Comparison of ENCODE assay signal across 21 mouse cellular contexts in the genomic region with DNA sequence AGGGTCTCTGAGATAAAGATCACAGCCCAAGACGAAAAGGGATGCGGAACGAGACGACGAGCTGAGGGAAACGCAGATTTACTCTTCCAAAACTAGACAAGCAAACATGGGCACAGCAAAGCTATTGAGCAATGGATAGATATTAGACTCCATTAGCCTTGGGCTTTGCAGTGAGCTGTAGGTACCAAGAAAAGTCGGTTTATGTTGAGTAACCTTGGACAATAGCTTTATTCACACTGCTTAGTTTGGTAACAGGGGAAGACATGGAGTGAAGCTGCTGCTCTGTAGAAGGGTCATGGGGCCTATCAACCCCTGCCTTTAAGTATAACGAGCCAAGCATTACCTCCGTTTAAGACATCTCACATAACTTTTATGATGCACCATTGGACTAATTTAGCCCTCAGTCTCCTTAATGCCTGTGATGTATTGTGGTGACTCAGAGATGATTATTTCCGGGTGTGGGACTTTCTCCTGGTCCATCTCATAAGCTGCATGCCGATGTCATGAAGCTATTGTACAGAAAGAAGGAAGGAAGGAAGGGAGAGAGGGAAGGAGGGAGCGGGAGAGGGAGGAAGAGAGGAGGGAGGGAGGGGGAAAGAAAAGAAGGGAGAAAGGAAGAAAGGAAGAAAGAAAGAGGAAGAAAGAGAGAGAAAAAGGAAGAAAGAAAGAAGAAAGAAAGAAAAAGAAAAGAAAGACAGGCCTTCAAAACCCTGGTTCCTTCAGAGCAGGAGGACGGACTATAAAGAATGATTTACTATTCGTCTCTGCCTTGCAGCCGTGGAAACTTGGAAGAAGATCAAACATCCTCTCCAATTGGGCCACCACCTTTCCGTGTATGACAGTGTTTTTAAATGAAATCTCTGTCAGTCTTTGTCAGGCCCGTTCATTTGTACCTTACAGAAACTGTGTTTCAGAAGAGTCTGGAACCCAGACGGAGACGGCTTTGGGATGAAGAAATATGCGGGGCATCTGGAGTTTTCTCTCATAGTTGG. TPM values are rescaled to one million over a fixed set of nuclear protein-coding genes. Genes with fewer than 3 reads are reported as not detected.
A peak's percentile ranks its signal among the peaks of the same experiment; 100 is the strongest.
DNase-seq lines count a peak whose midpoint lies in the region; ATAC-seq and TF ChIP-seq lines count a peak whose summit lies in the region.
"Had no signal": no experiment of that assay in that cellular context is flagged by ENCODE, and none has a peak within 500 bp of the region (broad histone marks: within the 10 kb centered on the region; RNA-seq: fewer than 3 reads in every experiment).

No protein-coding gene starts in this region.

- peak overlapping the region; percentile 44; the same call in 1 of the 2 replicates for H3K27ac ChIP-seq in embryonic facial prominence, embryonic 14.5 days (replicated peaks; ENCODE audit: low read depth, low read length)
- no peak overlapping the region; the same call in 1 of the 2 replicates for H3K27ac ChIP-seq in embryonic facial prominence, embryonic 10.5 days (replicated peaks)
- H3K27ac ChIP-seq in kidney, embryonic 15.5 days = no peak overlapping the region
- H3K27ac ChIP-seq in embryonic fibroblast, embryonic 13.5 days (ENCODE audit: insufficient read depth, low read length) = peak overlapping the region; percentile 74
- H3K27ac ChIP-seq in liver, embryonic 11.5 days (ENCODE audit: low read depth, low read length) = no peak overlapping the region
- H3K27ac ChIP-seq: heart, embryonic 15.5 days; hindbrain, embryonic 14.5 days; limb, embryonic 13.5 days had no signal

- H3K4me2 ChIP-seq in embryonic facial prominence, embryonic 14.5 days (ENCODE audit: low read depth, low read length) = no peak overlapping the region
- H3K4me2 ChIP-seq in kidney, embryonic 15.5 days = no peak overlapping the region
- H3K4me2 ChIP-seq in liver, embryonic 11.5 days = no peak overlapping the region
- H3K4me2 ChIP-seq: heart, embryonic 15.5 days; hindbrain, embryonic 14.5 days; limb, embryonic 13.5 days had no signal

- TF ChIP-seq POLR2A in embryonic fibroblast, embryonic 13.5 days (IDR thresholded peaks at IDR 0.05; ENCODE audit: low read depth, low read length) = no peak

- H3K4me1 ChIP-seq in embryonic facial prominence, embryonic 14.5 days (ENCODE audit: control insufficient read depth, insufficient read depth, low read length) = 0 out of 2 replicates have a peak, but pooled peaks cover 8% of the 10 kb centered on the region
- H3K4me1 ChIP-seq in embryonic facial prominence, embryonic 10.5 days = peaks cover 25% of the 10 kb centered on the region
- peaks cover 30% of the 10 kb centered on the region for H3K4me1 ChIP-seq in kidney, embryonic 15.5 days
- peaks cover 20% of the 10 kb centered on the region for H3K4me1 ChIP-seq in embryonic fibroblast, embryonic 13.5 days (ENCODE audit: control insufficient read depth, insufficient read depth, low read length)
- no peaks in the 10 kb centered on the region for H3K4me1 ChIP-seq in liver, embryonic 11.5 days (replicated peaks; ENCODE audit: control insufficient read depth, insufficient read depth, low read length)

- no peaks in the 10 kb centered on the region for H3K27me3 ChIP-seq in embryonic facial prominence, embryonic 14.5 days (replicated peaks; ENCODE audit: control insufficient read depth, insufficient read depth, low read length)
- H3K27me3 ChIP-seq in embryonic facial prominence, embryonic 10.5 days (replicated peaks; ENCODE audit: low read depth, poor library complexity, severe bottlenecking) = peaks cover 25% of the 10 kb centered on the region
- no peaks in the 10 kb centered on the region for H3K27me3 ChIP-seq in kidney, embryonic 15.5 days
- H3K27me3 ChIP-seq in liver, embryonic 11.5 days (replicated peaks; ENCODE audit: control insufficient read depth, insufficient read depth, low read length) = peaks cover 5% of the 10 kb centered on the region
- H3K27me3 ChIP-seq: heart, embryonic 15.5 days had no signal

- H3K9ac ChIP-seq in embryonic facial prominence, embryonic 14.5 days (ENCODE audit: low read depth, low read length) = no peak overlapping the region
- no peak overlapping the region for H3K9ac ChIP-seq in kidney, embryonic 15.5 days
- H3K9ac ChIP-seq in liver, embryonic 11.5 days (ENCODE audit: low read depth, low read length) = no peak overlapping the region
- H3K9ac ChIP-seq: heart, embryonic 15.5 days; hindbrain, embryonic 14.5 days; limb, embryonic 13.5 days had no signal

- 54% methylated on average over 20 of the region's 20 CpGs for WGBS in embryonic facial prominence, embryonic 14.5 days
- 67% methylated on average over 20 of the region's 20 CpGs for WGBS in embryonic facial prominence, embryonic 10.5 days
- 50% methylated on average over 20 of the region's 20 CpGs for WGBS in kidney, embryonic 15.5 days
- 71% methylated on average over 20 of the region's 20 CpGs for WGBS in liver, embryonic 11.5 days

- ATAC-seq in embryonic facial prominence, embryonic 14.5 days (ENCODE audit: low read depth) = no peak
- ATAC-seq in kidney, embryonic 15.5 days (replicated peaks; ENCODE audit: low FRiP score) = no peak
- no peak for ATAC-seq in liver, embryonic 11.5 days (replicated peaks; ENCODE audit: low FRiP score)
- ATAC-seq: intestine, postnatal 0 days had no signal

- H3K36me3 ChIP-seq in embryonic facial prominence, embryonic 14.5 days (ENCODE audit: control insufficient read depth, insufficient read depth, low read length) = no peaks in the 10 kb centered on the region
- H3K36me3 ChIP-seq in embryonic facial prominence, embryonic 10.5 days (replicated peaks) = no peaks in the 10 kb centered on the region
- H3K36me3 ChIP-seq in kidney, embryonic 15.5 days = no peaks in the 10 kb centered on the region
- no peaks in the 10 kb centered on the region for H3K36me3 ChIP-seq in liver, embryonic 11.5 days (ENCODE audit: control insufficient read depth, insufficient read depth, low read length)
- H3K36me3 ChIP-seq: heart, embryonic 15.5 days; limb, embryonic 13.5 days had no signal

- TF ChIP-seq CTCF in embryonic fibroblast, embryonic 13.5 days (IDR thresholded peaks at IDR 0.05; ENCODE audit: borderline replicate concordance, insufficient read depth, low read length) = no peak

- no peak overlapping the region for H3K4me3 ChIP-seq in embryonic facial prominence, embryonic 14.5 days (ENCODE audit: low read depth, low read length)
- H3K4me3 ChIP-seq in embryonic facial prominence, embryonic 10.5 days = no peak overlapping the region
- no peak overlapping the region for H3K4me3 ChIP-seq in kidney, embryonic 15.5 days (replicated peaks)
- no peak overlapping the region for H3K4me3 ChIP-seq in embryonic fibroblast, embryonic 13.5 days (ENCODE audit: insufficient read depth, low read length)
- H3K4me3 ChIP-seq in liver, embryonic 11.5 days (ENCODE audit: low read depth, low read length) = no peak overlapping the region
- H3K4me3 ChIP-seq: heart, embryonic 15.5 days; limb, embryonic 13.5 days had no signal

- no peak for DNase-seq in embryonic facial prominence, embryonic 14.5 days (ENCODE audit: low spot score)
- DNase-seq in embryonic facial prominence, embryonic 10.5 days (ENCODE audit: low spot score) = no peak
- peak; percentile 22 for DNase-seq in kidney, postnatal 14 days
- DNase-seq in 3134 (ENCODE audit: extremely low read depth, insufficient read length, low spot score) = peak; percentile 23
- DNase-seq in liver, embryonic 11.5 days (ENCODE audit: low spot score) = no peak
- DNase-seq in adrenal gland, adult 2 months = no peak
- DNase-seq: B cell, adult 2 months; cerebellum, adult 9-10 months; gastrocnemius, postnatal 36 days had no signal

- H3K9me3 ChIP-seq in embryonic facial prominence, embryonic 14.5 days (ENCODE audit: control insufficient read depth, low read length) = no peaks in the 10 kb centered on the region
- no peaks in the 10 kb centered on the region for H3K9me3 ChIP-seq in embryonic facial prominence, embryonic 10.5 days
- H3K9me3 ChIP-seq in kidney, embryonic 15.5 days (replicated peaks) = no peaks in the 10 kb centered on the region
- H3K9me3 ChIP-seq in liver, embryonic 11.5 days (ENCODE audit: control insufficient read depth, low read length) = no peaks in the 10 kb centered on the region
- H3K9me3 ChIP-seq: heart, embryonic 15.5 days; limb, embryonic 13.5 days had no signal

RNA-seq across cellular contexts. Expression of a gene that starts 26.3 kb away (rescaled TPM):
- polyA plus RNA-seq in embryonic facial prominence, embryonic 14.5 days (2014; fragmentation: Nextera tagmentation; extraction: Ambion mirVana) = 0.29 and 0.62 TPM in 2 replicates
- polyA plus RNA-seq in embryonic facial prominence, embryonic 10.5 days (2016; fragmentation: Nextera tagmentation; extraction: Ambion mirVana) = not detected in 2 replicates
- polyA plus RNA-seq in kidney, embryonic 15.5 days (2015; fragmentation: Nextera tagmentation; extraction: Ambion mirVana) = 0.26 TPM in 1 of 2 replicates, not detected in the other
- not detected in 2 replicates for polyA plus RNA-seq in embryonic fibroblast, embryonic 13.5 days (2011; ENCODE audit: insufficient read length, low read depth, missing spikeins)
- not detected in 2 replicates for polyA plus RNA-seq in liver, embryonic 11.5 days (2014; fragmentation: Nextera tagmentation; extraction: Ambion mirVana)
- not detected for total RNA-seq in adrenal gland, adult 2 months (2021)
- not detected in 2 replicates for polyA plus RNA-seq in adrenal gland, adult 2 months (2012; rRNA removed)
- total RNA-seq: adrenal gland, adult 18-20 months; gastrocnemius, postnatal 36 days; layer of hippocampus, adult 8-10 months; left cerebral cortex, adult 8-10 months; megakaryocyte-erythroid progenitor cell, adult 5-6 weeks had no signal
- polyA plus RNA-seq: intestine, postnatal 0 days; liver, embryonic 16.5 days; testis, adult 2 months had no signal

Comparison
In these comparisons a context has a peak if more than half of its experiments do, and no peak if none do; other contexts are left out.
1. H3K27ac ChIP-seq: peak in embryonic facial prominence, embryonic 14.5 days (single experiment) and embryonic fibroblast, embryonic 13.5 days (single experiment); none in embryonic facial prominence, embryonic 10.5 days (single experiment), kidney, embryonic 15.5 days (single experiment) and liver, embryonic 11.5 days (single experiment).
2. DNase-seq: peak in kidney, postnatal 14 days (single experiment) and 3134 (single experiment); none in embryonic facial prominence, embryonic 14.5 days (single experiment), embryonic facial prominence, embryonic 10.5 days (single experiment), liver, embryonic 11.5 days (single experiment) and adrenal gland, adult 2 months (single experiment).